Mouse (Mus musculus) mouse embryonic stem cell (cell line): ENCODE measurements around the gene Coil.

ENCODE experiments used
- in situ Hi-C, 2 experiments: fragments of 300-500 bp; cut with MboI; formaldehyde crosslinking; loops; 1 replicate in 1 of 2; 3 replicates in 1 of 2; pipeline ENCODE4 v1.14.3; 2019 to 2020; ENCODE audit warnings: low sequenced_read_pairs in 2 of 2, low pct_unique_long_range_greater_than_20kb in 1 of 2, mixed read lengths in 1 of 2; ENCODE audit not compliant: unreplicated experiment in 1 of 2

Coil gene

DNA sequence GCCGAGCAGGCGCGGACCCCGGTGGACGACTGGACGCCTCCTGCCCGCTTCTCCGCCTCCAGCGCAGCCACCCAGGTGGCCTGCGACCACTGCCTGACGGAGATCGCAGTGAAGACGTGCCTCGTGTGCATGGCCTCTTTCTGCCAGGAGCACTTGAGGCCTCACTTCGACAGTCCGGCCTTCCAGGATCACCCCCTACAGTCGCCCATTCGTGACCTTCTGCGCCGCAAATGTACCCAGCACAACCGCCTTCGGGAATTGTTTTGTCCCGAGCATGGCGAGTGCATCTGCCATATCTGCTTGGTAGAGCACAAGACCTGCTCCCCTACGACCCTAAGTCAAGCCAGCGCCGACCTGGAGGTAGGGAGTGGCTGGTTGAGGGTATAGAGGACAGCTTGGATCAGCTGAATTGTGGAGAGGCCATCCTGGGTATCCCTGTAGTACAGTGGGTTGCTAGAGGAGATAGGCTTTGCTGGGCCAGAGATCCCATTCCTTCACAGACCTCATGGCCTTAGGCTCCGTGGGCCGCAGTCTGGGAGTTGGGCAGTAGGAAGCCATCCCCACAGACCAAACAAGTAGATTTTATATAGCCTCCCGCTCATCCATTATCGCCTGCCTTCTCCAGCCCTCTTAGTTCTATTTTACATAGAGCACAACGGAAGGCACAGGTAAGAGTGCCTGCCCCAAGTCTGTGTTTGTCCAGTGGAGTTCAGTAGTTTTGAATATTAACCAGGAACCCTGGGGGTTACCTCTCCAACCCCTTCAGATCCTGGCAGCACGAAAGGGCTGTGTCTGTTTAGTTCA lies 29.9 kb downstream of the Coil start:
- in situ Hi-C loops: no loop called here

DNA sequence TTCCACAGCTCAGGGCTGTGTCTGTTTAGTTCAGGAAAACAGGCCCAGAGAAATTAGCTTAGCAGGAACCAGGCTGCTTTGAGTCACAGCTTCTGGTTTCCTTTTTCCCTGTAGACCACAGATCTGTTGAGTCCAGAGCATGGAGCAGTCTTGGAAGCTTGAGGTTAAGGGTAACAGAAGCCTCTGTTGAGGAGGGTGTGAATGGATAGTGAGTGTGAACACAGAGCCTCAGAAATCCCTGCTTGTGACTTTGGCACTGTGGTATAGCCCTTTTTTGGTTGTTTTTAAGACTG lies 30.4 kb downstream of the Coil start:
- in situ Hi-C loops: no loop called here

DNA sequence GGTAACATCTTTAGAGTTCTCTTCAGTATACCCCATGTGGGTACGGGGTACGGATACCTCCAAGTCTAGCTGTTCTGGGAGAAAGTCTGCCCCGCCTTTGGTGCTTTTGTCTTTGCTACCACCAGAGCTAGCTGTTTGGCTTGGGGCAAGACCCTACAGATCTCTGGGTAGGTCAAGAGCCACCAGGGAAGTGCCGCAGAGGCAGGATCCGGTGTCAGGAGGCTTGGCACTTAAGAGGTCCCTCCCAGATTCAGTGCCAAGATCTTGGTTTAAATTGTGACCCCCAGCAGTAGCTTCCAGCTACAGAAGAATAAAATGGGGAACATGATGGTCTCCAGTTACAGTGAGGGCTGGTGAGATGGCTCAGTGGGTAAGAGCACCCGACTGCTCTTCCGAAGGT lies 31.5 kb downstream of the Coil start:
- in situ Hi-C loops: no loop called here

DNA sequence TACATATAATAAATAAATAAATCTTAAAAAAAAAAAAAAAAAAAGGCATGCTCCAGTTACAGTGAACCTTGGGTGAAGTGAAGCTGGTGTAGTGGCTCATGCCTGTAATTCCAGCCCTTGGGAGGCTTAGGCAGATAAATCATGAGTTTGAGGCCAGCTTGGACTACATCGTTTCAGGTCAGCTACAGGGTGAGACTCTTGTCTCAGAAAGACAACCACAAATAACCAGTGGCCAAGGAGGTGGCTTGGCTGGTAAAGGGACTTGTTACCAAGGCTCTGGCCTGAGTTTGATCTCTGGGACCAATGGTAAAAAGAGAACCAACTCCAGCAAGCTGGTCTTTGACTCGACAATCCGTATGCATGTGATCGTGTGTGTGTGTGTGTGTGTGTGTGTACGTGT lies 32.0 kb downstream of the Coil start:
- in situ Hi-C loops: no loop called here

DNA sequence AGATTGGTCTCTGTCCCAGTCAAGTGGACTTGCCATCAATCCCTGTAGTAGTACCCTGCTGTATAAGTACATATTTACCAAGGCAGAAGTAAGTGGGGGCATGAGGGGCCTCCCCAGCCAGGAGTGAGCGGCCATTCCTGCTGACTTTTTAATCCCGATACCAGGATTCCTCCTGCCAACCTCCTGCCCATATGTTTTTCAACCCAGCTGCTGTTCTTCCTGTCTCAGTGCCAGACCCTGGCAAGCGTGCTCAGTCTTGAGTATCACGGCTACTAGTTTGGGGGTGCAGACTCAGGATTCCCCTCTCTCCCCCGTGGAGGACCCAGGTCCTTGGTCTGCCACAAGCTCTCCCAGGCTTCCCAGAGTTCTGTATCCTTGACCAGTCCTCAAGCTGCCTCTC lies 32.6 kb downstream of the Coil start:
- in situ Hi-C loops: no loop called here

DNA sequence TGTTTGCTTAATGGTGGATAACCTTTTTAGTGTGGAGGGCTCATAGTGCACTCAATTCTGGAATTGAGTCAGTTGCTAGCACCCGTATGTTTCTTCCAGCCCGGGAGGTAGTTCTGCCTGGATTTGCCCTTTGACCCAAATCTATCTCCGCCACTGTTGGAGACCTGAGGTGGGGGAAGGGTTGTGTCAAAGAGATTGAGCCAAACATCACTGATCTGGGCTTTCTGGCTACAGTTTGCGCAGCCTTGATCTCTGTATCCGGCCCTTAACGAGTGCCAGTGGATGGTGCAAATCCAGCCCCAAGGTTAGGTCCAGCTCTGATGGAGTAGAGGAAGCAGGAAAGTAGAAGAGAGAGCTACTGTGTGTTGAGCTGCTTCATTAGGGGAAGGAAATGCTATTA lies 33.0 kb downstream of the Coil start:
- in situ Hi-C loops: no loop called here

DNA sequence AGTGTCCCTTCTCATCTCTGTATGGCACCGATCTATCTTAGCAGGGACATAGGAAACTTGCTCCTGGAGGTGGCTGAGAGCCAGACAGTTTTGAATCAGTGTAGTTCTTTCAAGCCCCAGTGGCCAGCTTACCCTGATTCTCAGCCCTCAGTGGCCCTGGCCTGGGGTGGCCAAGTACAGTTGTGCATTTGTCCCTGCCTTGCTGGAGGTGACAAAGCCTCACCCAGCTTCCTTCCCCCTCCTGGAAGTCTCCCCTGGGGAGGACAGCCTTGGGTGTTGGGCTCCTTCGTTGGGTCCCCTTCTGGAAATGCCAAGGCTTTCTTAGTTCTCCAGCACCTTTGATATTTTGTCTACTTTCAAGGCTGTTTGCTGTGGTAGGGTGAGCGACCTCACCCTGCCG lies 33.7 kb downstream of the Coil start:
- in situ Hi-C loops: no loop called here

DNA sequence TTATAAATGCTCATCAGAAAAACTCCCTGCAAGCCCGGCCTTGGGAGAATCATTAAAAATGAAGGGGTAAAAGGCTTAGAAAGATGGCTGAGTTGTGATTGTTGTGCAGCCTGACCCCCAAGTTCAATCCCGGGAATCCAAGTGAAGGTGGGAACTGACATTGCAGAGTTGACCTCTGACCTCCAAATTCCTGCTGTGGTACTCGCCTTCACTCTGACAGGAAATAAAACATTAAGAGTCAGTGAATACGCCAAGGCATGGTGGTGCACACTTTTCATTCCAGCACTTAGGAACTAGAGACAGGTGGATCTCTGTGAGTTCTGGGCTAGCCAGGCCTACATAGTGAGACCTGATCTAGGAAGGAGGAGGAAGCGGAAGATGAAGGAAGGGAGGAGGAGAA lies 35.4 kb downstream of the Coil start:
- in situ Hi-C loops: no loop called here

DNA sequence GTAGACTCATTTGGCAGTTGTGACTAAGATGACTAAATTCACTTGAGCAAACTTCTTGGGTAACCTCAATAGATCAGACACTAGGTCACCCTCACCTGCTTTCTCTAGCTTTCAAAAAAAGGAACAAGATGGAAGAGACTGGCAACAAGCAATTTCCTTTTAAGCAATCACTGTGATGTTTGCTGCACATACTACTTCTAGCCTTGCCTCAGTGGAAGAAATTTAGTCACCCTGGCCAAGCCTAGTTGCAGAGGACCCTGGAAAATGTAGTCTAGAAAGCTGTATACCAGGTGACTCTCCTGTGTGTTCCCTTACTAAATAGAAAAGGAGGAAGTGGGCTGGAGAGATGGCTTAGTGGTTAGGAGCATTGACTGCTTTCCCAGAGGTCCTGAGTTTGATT lies 36.4 kb downstream of the Coil start:
- in situ Hi-C loops: no loop called here

DNA sequence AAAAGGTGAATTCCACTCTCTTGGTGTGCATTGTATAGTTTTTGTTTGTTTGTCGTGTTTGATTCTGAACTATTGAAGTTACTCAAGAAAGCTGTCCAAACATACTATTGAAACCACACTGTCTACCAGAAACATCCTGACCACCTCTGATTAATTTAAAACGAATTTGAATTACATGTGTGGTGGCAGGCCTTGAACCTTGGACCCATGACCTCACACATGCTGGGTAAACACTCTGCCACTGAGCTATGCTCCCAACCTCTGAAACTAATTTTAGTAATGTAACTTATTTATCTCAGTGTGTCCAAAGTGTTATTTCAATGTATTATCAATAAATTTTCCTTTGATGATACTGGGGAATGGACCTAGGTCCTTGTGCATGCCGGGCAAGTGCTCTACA lies 37.5 kb downstream of the Coil start:
- in situ Hi-C loops: no loop called here

DNA sequence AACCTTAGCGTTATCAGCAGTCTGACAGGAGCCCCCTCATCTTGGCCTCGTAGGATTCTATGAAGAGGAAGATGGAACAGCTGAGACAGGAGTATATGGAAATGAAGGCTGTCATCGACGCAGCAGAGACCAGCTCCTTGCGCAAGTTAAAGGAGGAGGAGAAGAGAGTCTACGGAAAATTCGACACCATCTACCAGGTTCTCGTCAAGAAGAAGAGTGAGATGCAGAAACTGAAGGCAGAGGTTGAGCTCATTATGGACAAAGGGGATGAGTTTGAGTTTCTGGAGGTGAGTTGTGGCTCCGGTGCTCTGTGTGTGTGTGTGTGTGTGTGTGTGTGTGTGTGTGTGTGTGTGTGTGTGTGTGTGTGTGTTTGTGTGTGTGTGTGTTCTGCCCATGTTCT lies 39.0 kb downstream of the Coil start:
- in situ Hi-C loops: no loop called here

DNA sequence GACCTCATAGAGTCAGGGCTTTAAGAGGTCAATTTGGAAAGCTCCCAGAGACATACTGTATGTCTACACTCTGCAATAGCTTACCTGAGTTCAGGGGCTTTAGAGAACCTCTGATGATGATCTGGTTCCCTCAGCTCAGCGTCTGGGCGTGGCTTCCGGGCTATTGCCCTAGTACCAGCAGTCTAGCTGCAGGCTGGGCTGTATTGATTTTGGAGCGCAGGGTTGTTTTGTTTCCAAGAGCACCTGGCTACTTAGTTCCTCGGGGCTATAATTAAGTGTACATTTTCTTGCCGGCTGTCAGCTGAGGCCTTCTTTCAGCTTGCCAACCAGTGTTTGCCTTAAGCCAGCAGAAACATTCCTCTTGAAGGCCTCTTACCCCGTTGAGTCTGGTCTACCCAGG lies 39.4 kb downstream of the Coil start:
- in situ Hi-C loops: no loop called here

DNA sequence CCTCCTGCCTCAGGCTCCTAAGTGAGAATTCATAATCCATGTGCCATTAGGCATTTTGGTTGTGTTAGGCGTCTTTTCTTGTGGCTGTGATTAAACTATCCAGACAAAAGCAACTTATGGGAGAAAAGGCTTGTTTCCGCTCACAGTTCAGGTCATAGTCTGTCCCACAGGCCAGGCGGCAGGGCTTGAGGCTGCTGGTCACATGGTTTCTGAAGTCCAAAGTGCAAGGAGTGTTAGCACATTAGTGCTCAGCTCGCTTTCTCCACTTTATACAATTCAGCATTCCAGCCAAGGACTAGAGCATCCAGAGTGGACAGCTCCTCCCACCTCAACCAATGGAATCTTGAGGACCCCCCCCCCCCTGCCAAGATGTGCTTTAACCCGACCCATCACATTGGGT lies 42.2 kb downstream of the Coil start:
- in situ Hi-C loops: no loop called here

DNA sequence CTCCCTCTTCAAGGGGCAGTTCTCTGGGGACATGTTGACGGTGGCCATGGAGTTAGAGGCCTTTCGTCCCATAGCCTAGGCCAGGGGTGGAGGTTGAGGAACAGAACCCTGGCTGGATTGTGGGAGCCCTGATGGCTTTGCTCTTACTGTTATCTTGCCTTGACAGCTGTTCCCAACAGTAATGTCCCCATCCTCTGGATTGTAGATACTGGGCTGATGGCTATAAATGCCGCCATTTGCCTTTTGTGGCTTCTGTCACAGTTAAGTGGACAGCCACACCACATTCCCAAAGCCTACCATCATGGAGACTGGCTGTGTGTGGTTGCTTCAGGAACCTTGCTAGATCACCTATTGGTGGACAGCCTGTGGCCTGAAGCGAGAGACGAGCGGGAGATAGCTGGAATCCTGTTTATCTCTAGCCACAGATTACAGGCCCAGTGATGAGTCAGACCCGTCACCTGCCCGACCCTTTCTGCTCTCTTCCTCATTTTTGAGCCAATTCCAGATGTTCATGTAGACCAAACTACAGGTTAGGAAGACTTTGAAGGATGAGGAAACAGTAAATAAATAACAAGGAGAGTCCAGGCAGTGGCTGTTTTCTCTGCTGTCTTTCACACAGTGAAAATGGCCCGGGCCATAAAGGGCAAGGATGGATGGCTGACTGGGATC lies 47.6 kb downstream of the Coil start:
- in situ Hi-C loops: no loop called here

DNA sequence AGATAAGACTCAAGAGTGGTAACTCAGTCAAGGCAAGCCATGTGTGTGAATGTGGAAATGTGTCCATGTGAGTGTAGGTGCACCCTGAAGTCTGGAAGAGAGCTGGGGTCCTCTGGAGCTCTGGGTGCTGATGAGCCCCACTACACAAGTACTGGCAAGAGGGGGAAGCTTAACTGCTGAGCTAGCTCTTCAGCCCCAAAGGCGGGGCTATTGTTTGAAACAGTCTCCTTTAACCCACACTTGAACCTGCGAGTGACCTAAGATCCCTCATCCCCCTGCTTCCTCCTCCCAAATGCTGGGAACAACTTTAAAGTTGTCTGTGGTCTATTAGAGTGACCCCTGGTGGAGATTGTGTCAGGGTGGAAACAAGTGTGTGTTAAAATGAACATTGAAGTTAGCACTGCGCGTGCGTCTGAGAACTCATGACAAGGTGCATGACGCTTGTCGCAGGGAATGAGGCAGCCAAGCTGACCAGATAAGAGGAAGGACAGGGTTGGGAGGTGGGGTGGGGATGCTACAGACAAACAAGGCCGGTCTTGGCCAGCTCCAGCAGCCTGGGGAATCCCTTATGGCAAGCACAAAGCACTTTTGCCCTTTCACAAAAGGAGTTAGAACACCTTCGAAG lies 50.7 kb downstream of the Coil start:
- in situ Hi-C loops: no loop called here

DNA sequence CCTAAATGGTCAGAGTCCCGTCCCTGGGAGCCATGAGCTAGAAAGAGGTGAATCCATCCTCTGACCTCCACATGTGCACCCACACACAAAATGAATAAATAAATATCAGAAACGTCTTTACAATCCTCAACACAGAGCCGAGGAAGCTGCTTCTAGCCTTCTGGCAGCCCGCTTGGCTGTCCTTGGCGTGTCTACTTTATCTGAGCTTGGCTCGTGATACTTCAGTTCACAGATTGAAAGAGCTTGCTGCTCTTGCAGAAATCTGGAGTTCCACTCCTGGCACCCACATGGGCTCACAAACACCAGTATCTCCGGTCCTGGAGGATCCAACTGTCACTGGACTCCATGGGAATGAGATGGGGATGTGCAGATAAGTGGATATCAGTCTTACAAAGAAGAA lies 51.6 kb downstream of the Coil start:
- in situ Hi-C loops: no loop called here

DNA sequence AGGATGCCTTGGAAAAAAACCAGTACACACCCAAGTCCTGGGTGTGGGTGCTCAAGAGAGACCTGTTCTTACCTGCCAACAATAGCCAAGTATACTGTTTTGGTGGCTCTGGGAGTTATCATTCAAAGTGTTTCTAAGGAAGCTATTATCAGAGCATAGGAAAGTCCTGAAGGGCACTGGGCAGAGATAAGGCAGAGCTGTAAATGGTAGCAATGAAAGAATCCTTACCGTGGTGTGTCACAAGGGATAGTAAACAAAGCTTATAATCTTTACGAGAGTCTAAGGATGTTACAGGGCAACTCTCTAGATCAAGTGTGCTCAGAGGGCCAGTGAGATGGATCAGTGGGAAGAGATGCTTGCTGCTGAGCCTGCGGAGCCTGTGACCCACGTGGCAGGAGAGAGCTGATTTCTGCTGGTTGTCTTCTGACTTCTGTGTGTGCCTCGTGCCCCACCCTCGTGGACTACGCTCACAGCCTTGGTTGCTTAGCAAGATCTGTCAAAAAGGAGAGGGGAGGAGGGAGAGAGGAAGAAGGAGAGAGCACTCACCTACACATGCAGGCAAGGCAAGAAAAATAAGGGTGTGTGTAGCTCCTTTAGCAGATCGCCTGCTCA lies 52.2 kb downstream of the Coil start:
- in situ Hi-C loops: no loop called here

DNA sequence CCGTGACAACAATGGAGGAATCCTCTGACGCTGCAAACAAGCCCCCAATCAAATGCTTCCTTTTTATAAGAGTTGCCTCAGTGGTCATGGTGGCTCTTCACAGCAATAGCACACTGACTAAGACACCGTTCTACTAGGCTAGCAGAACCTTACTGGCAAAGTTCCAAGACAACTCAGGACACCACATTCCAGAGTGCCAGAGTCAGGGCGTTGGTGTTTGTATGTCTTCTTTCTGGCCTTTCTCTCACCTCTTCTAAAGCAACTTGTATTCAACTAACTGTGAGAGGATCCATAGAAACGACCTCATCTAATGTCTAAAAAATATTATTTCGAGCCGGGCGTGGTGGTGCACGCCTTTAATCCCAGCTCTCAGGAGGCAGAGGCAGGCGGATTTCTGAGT lies 53.4 kb downstream of the Coil start:
- in situ Hi-C loops: no loop called here

DNA sequence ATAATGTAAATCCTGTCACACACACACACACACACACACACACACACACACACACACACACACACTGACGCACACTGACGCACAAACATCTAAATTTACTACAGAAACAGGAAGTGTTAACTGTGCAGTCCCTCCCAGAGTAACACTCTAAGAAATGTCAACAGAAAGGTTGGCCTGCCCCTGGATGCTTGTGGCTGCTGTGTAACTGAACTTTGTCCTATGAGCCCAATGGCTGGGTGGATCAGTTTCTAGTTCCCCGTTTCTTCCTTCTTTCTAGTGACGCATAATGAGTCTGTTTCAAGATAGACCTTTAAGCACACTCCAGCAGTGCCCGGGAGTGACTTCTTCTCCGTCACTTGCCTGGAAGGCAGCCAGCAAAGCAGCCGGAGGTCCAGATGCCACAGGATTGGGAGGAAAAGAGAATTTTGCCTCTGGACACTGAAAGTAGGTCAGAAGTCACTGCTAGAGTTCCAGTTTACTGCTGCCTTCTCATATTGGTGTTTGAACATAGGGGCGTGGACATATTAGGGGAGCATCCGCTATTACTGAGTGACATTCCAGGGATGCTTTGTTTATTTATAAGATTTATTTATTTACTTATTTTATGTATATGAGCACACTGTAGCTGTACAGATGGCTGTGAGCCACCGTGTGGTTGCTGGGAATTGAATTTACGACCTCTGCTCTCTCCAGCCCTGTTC lies 54.3 kb downstream of the Coil start:
- in situ Hi-C loops: no loop called here
